Mouse (Mus musculus) heart, embryonic 14.5 days (tissue): Measurements from ENCODE around the gene Pakap. TPM values are rescaled to one million over a fixed set of nuclear protein-coding genes. Genes with fewer than 3 reads are reported as not detected.

Experiments used
- ATAC-seq: fragments of 200-750 bp; cut with Nextera tagmentation; 2 replicates; pipeline ENCODE4 v1.8.0; 2017; ENCODE audit warnings: low read depth, moderate TSS enrichment; ENCODE audit not compliant: insufficient number of reproducible peaks, insufficient read depth, low FRiP score
- H3K27ac ChIP-seq, 2 experiments: fragments of 200-500 bp in 1 of 2; fragments of 300-500 bp in 1 of 2; sonication (generic) in 1 of 2; replicated peaks in 1 of 2; 2 replicates each; pipeline ENCODE4 v1.5.1; 2012 to 2014; ENCODE audit warnings: low read depth in 2 of 2, low read length in 2 of 2, control low read depth in 1 of 2, mild to moderate bottlenecking in 1 of 2, mixed read lengths in 1 of 2; ENCODE audit not compliant: control insufficient read depth in 1 of 2, insufficient read depth in 1 of 2
- H3K27me3 ChIP-seq: fragments of 300-500 bp; sonication (generic); 2 replicates; pipeline ENCODE4 v1.6.1; 2014; ENCODE audit warnings: mild to moderate bottlenecking, low read length, control low read depth; ENCODE audit not compliant: control insufficient read depth, insufficient read depth
- H3K36me3 ChIP-seq: fragments of 300-500 bp; sonication (generic); 2 replicates; pipeline ENCODE4 v1.6.1; 2014; ENCODE audit warnings: mild to moderate bottlenecking, control low read depth, low read length, mixed read lengths; ENCODE audit not compliant: control insufficient read depth, insufficient read depth
- H3K4me1 ChIP-seq, 2 experiments: fragments of 200-500 bp in 1 of 2; fragments of 300-500 bp in 1 of 2; sonication (generic) in 1 of 2; 2 replicates each; pipeline ENCODE4 v1.6.1; 2012 to 2014; ENCODE audit warnings: low read length in 2 of 2, control low read depth in 1 of 2, mixed read lengths in 1 of 2; ENCODE audit not compliant: control insufficient read depth in 2 of 2, insufficient read depth in 2 of 2
- H3K4me2 ChIP-seq: fragments of 300-500 bp; sonication (generic); 2 replicates; pipeline ENCODE4 v1.6.1; 2014; ENCODE audit warnings: mild to moderate bottlenecking, low read length
- H3K4me3 ChIP-seq, 2 experiments: fragments of 200-500 bp in 1 of 2; fragments of 300-500 bp in 1 of 2; sonication (generic) in 1 of 2; 2 replicates each; pipeline ENCODE4 v1.5.1; 2012 to 2014; ENCODE audit warnings: low read length in 2 of 2, mild to moderate bottlenecking in 2 of 2, control low read depth in 1 of 2, low read depth in 1 of 2, moderate library complexity in 1 of 2; ENCODE audit not compliant: control insufficient read depth in 1 of 2, insufficient read depth in 1 of 2
- H3K9ac ChIP-seq: fragments of 300-500 bp; sonication (generic); 2 replicates; pipeline ENCODE4 v1.6.1; 2014; ENCODE audit warnings: mild to moderate bottlenecking, low read length
- H3K9me3 ChIP-seq: fragments of 300-500 bp; sonication (generic); 2 replicates; pipeline ENCODE4 v1.6.1; 2016; ENCODE audit warnings: low read length, control low read depth; ENCODE audit not compliant: control insufficient read depth
- WGBS: fragments of 180-500 bp; shearing (Covaris S2); extraction: QIAGEN DNeasy Blood & Tissue Kit; methylation state at CpG from one replicate; pipeline ENCODE4 v1.1.7; 2014; 5-methylcytosine and 5-hydroxymethylcytosine counted together
- polyA plus RNA-seq: library from polyadenylated mRNA; unstranded; fragments of >200 nt; fragmentation: Nextera tagmentation; extraction: Ambion mirVana; gene quantifications from 2 replicates; pipeline ENCODE4 v1.2.1, GENCODE M21; 2014

Pakap gene
- polyA plus RNA-seq, 1 experiment from 2014 or later, result 59.6 TPM

- Histone ChIP-seq H3K27ac (peak overlapping the region; percentile 68 to 80), H3K4me2 (peak overlapping the region; percentile 12), H3K9me3 (no peaks in the 10 kb centered on the region), H3K9ac (no peak overlapping the region), H3K27me3 (no peaks in the 10 kb centered on the region), H3K4me1 (peaks cover 32 to 68% of the 10 kb centered on the region in 2 experiments), H3K4me3 (no peak overlapping the region), H3K36me3 (0 out of 2 replicates have a peak, but pooled peaks cover 5% of the 10 kb centered on the region)
- peak; percentile 40; the same call in 1 of the 2 replicates for ATAC-seq
- WGBS, result 6% methylated on average over 3 of the region's 3 CpGs
These were observed 38.3 kb downstream of the Pakap start for GRCm38 (mm10) chr4:57606258-57606657.

- Histone ChIP-seq H3K9ac (peak overlapping the region; percentile 48; the same call in 1 of the 2 replicates), H3K4me1 (peaks cover 29 to 68% of the 10 kb centered on the region in 2 experiments)
These were observed 39.4 kb downstream of the Pakap start for GRCm38 (mm10) chr4:57607247-57607942.

GRCm38 (mm10) chr4:57611303-57612077 lies 43.5 kb downstream of the Pakap start:
- 0 out of 2 replicates have a peak, but pooled peaks cover 5% of the 10 kb centered on the region for H3K36me3 ChIP-seq
- H3K27ac ChIP-seq, result peak overlapping the region; percentile 15 to 59
- peaks cover 23 to 46% of the 10 kb centered on the region in 2 experiments for H3K4me1 ChIP-seq
- whole genome bisulfite sequencing, result 55% methylated on average over 17 of the region's 17 CpGs
- H3K4me3 ChIP-seq, result no peak overlapping the region; a peak in 1 of 4 replicates
- no peaks in the 10 kb centered on the region for H3K27me3 ChIP-seq
- no peaks in the 10 kb centered on the region for H3K9me3 ChIP-seq
- no peak for ATAC-seq
- peak overlapping the region; percentile 40 for H3K4me2 ChIP-seq
- H3K9ac ChIP-seq, result 0 out of 2 replicates have a peak overlapping the region, but pooled peaks have one; percentile 12

More at GRCm38 (mm10) chr4:57607247-57607942, 39.4 kb downstream of the Pakap start:
- Histone ChIP-seq H3K27ac (peak overlapping the region; percentile 68 to 80; a peak in 3 of 4 replicates), H3K9me3 (no peaks in the 10 kb centered on the region), H3K4me2 (peak overlapping the region; percentile 52), H3K36me3 (0 out of 2 replicates have a peak, but pooled peaks cover 5% of the 10 kb centered on the region), H3K4me3 (no peak overlapping the region), H3K27me3 (no peaks in the 10 kb centered on the region)
- ATAC-seq, result no peak
- WGBS, result 33% methylated on average over 22 of the region's 22 CpGs

- Histone ChIP-seq H3K4me1 (peaks cover 16 to 39% of the 10 kb centered on the region in 2 experiments), H3K27me3 (no peaks in the 10 kb centered on the region), H3K4me3 (no peak overlapping the region), H3K36me3 (0 out of 2 replicates have a peak, but pooled peaks cover 5% of the 10 kb centered on the region), H3K4me2 (no peak overlapping the region), H3K27ac (peak overlapping the region in 1 of 2 experiments; percentile 7; a peak in 1 of 4 replicates), H3K9ac (no peak overlapping the region; the same call in 1 of the 2 replicates), H3K9me3 (no peaks in the 10 kb centered on the region)
- WGBS, result 80% methylated on average over 5 of the region's 5 CpGs
- ATAC-seq, result no peak
These were observed 44.7 kb downstream of the Pakap start for GRCm38 (mm10) chr4:57612716-57613115.

- ATAC-seq, result no peak
- peaks cover 5% of the 10 kb centered on the region; the same call in 1 of the 2 replicates for H3K9me3 ChIP-seq
- WGBS, result 94% methylated on average over 4 of the region's 4 CpGs
- H3K27ac ChIP-seq, result no peak overlapping the region
- H3K4me3 ChIP-seq, result no peak overlapping the region
- H3K4me2 ChIP-seq, result no peak overlapping the region
- H3K4me1 ChIP-seq, result peaks cover 11 to 37% of the 10 kb centered on the region in 2 experiments
- no peaks in the 10 kb centered on the region for H3K27me3 ChIP-seq
- H3K36me3 ChIP-seq, result peaks cover 5% of the 10 kb centered on the region; the same call in 1 of the 2 replicates
- H3K9ac ChIP-seq, result no peak overlapping the region
These were observed 46.7 kb downstream of the Pakap start for GRCm38 (mm10) chr4:57614686-57615085.

- Histone ChIP-seq H3K4me3 (no peak overlapping the region), H3K27me3 (no peaks in the 10 kb centered on the region), H3K4me1 (peaks cover 4 to 22% of the 10 kb centered on the region in 2 experiments), H3K27ac (0 out of 4 replicates have a peak overlapping the region, but pooled peaks of 1 of the 2 experiments have one; percentile 3), H3K9me3 (peaks cover 5% of the 10 kb centered on the region; the same call in 1 of the 2 replicates), H3K36me3 (peaks cover 6% of the 10 kb centered on the region), H3K4me2 (no peak overlapping the region), H3K9ac (no peak overlapping the region)
- 83% methylated on average over 6 of the region's 6 CpGs for WGBS
- ATAC-seq, result no peak
These were observed 50.8 kb downstream of the Pakap start for GRCm38 (mm10) chr4:57618743-57619142.

GRCm38 (mm10) chr4:57622816-57623215 lies 54.8 kb downstream of the Pakap start:
- Histone ChIP-seq H3K27ac (peak overlapping the region; percentile 85 to 93), H3K4me2 (peak overlapping the region; percentile 53), H3K4me3 (no peak overlapping the region), H3K36me3 (peaks cover 6% of the 10 kb centered on the region), H3K9ac (peak overlapping the region; percentile 25), H3K27me3 (no peaks in the 10 kb centered on the region), H3K4me1 (peaks cover 16 to 43% of the 10 kb centered on the region in 2 experiments), H3K9me3 (peaks cover 5% of the 10 kb centered on the region; the same call in 1 of the 2 replicates)
- peak; percentile 73 for ATAC-seq
- 22% methylated on average over 7 of the region's 7 CpGs for WGBS
